Mouse (Mus musculus) testis, adult 10 weeks (tissue): ENCODE results near the gene Fabp2. TPM values are rescaled to one million over a fixed set of nuclear protein-coding genes. Genes with fewer than 3 reads are reported as not detected.

Source experiments
- polyA plus RNA-seq: library from polyadenylated mRNA; stranded (reverse); fragments of 350-450 nt; fragmentation: Illumina TruSeq; extraction: RNeasy Lipid Tissue Mini Kit (QIAGEN cat#74804); gene quantifications from one replicate; pipeline ENCODE4 v1.2.3, GENCODE M21; 2014; ENCODE audit warnings: low read depth, low replicate concordance

Gene Fabp2
- polyA plus RNA-seq, result 1.3 TPM

DNA sequence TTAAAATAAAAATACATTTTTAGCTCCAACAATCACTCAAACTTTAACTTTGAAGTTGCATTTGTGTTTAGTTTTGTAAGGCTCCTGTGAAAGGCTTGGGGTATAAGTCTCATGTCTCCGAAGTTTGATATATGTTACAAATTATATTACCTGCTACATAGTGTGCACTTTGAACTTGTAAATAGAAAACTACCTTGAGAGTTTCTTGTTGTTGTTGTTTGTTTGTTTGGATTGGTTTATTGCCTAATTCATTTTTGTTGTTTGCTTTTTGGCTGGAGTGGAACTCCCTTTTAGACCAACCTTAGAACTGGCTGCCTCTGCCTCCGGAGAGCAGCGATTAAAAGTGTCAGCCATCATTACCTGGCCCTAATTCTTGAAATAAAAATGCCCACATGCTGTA is at the start of gene Fabp2:
Gene Fabp2, plus strand, starts transcription at position 301 of the 400 bp plus-strand sequence.

DNA sequence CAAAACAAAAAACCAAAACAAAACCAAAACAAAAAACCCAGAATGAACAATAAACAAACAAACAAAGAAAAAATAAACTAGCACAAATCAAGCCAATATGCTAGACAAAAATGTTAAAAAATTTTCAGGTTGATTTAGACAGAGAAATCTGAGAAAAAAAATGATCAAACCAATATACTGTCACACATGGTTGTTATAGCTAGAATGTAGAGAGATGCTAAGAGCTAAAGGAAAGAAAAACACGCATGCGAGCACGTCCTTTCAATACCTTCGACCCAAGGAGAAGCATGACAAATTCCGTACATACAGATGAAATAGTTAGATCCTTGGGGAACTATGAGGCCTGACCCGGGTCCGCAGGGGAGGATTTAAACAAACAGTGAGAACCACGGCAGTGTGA is 24.4 kb downstream of the Fabp2 start, which contains the start of gene Gm10959:
Gene Gm10959, minus strand, starts transcription at position 101 of the 400 bp plus-strand sequence.

DNA sequence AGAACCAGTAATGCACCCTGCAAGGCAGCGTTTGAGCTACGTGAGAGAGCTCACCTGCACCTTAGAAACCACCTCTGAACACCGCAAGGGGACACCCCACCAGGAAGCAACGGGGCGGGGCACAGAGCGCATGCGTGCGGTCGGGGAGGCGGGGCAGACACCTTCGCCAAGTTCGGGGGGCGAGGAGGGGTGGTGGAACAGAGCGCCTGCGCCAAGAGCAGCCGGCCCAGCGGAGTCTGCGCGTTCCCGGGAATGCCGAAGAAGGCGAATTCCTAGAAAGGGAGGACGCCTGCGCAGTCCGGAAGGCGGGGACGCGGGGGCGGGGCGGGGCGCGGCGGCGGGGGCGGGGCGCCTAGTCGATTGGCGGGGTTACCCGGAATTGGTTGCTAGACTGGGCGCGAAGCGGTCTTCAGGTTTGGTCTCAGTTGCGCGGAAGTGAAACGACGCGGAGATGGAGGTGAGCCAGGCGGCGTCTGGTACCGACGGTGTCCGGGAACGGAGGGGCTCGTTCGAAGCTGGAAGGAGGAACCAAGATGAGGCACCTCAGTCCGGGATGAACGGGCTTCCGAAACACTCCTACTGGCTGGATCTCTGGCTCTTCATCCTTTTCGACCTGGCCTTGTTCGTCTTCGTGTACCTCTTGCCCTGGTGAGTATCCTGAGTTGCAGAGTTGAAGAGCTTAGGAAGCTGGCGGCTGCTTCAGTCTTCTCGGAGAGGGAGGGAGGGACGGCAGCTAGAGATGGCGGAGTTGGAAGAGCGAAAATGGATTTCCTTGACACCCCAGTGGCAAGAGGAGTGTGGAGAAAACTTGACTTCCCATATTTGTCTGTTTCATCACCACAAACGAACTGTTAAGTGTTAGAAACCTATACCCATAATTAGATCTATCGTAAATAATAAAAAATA is 29.4 kb downstream of the Fabp2 start, which contains the start of gene 1810037I17Rik:
Gene 1810037I17Rik, plus strand, starts transcription at position 195 of the 906 bp plus-strand sequence.

Other genes with a start within 250 kb of the Fabp2 start
- gene Pde5a, start 166.1 kb upstream of the Fabp2 start, polyA plus RNA-seq, result 3.1 TPM
- not detected for gene Gm10959, start 24.3 kb downstream of the Fabp2 start, polyA plus RNA-seq
- gene 1810037I17Rik, start 29.1 kb downstream of the Fabp2 start, polyA plus RNA-seq, result 23.5 TPM
- gene Usp53, start 89.4 kb downstream of the Fabp2 start, polyA plus RNA-seq, result 21.1 TPM
- gene Myoz2, start 139.9 kb downstream of the Fabp2 start, polyA plus RNA-seq, result 1.2 TPM